Mouse (Mus musculus) gonadal fat pad, adult 2 months (tissue): ENCODE measurements at regions not wholly inside any gene's neighbourhood (a gene's known extent, or its start where the extent isn't known, plus 50 kb on each side); places are given as distances from the start of the nearest gene placed in this dataset.

ENCODE experiments used
- DNase-seq: peaks from one replicate; pipeline ENCODE4 v3.0.0-alpha.2; 2012; ENCODE audit warnings: low read depth

DNA sequence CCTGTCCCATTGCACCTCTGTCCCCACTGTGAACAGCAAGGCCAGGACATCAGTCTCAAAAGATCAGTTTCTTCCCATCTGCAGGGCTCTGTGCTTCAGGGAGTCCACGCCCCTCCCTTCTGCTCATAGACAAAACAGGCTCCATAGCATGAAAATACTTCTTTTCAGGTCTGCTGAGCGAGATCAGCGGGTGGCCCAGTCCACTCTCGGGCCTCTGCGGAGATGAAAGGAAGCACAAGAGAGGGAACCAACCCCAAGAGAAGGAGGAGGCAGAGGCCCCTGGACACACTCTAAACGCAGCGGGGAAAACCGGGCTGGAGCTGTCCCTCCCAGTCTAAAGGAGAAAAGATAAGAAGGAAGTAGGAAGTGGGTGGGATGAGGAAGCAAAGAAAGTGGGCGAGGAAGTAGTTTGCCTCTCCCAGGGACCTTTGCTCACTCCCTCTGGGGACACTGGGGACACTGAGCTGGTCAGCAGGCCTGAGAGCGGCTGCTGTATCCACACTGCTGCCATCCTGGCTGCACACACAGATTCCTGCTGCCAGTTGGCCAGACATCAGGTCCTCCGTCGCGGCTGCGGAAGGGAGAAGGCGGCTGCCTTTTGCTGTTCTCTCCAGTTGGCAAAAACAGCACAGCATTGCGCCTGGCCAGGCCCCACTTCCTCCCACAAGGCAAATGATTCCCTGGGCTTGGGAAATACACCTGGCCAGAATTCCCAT is 143.5 kb downstream of the Rybp start:
- DNase-seq: peak; percentile 77

DNA sequence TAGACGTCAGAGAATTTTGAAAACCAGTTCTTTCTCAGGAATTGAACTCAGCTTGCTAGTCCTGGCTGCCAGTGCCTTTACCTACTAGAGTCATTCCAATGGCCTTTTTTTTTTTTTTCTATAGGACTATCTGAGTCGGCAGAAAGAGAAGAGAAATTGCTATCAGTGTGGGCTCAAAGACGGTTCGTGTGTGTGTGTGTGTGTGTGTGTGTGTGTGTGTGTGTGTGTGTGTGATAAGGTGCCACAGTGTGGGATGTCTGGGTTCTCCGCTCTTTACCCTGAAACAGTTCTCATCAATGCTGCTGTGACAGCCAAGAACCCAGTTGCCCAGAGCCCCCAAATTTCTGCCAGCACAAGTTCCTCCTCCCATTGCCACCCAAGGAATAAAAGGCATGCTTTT is 146.1 kb downstream of the Rybp start:
- no peak for DNase-seq

DNA sequence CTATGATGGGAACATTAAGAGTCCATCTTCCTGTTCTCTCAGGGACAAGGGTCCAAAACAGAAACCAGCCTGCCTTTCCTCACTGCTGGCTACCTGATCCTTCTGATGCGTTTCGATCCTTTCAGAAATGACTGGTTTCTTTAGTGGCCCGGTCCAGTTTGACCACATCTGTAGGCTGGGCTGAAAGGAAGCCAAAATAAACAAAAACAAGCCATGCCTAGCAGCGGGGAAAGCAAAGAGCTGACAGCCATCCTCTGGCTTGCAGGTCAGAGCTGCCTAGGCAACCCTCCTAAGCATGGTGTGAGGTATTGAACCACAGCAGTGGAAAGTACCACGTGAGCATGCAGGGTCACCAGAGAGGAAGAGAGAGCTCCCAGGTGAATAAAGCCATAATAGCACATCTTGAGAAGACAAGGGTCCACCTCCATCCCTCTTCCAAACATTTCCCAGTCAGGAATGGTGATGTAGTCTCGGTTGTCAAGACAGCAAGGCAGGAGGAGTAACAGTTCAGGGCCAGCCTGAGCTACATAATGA is 146.6 kb downstream of the Rybp start:
- DNase-seq: peak; percentile 33

DNA sequence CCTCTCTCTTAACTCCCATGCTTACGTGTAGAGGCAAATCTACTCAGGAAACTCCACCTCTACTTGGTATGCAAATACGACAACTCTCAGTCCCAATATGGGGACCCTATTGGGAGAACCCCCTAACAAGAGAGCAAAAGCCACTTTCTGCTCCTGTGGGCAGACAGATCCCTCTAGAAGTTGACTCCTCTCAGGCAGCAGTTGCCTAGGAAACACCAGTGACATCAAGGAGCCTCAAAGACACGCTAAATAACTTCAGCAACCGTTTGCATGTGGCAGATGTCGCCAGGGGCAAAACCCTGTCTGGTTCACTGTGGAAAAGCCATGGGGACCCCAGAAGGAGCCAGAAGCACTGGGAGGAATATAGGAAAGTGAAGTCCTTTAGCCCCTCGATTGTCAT is 147.5 kb downstream of the Rybp start:
- DNase-seq: no peak

DNA sequence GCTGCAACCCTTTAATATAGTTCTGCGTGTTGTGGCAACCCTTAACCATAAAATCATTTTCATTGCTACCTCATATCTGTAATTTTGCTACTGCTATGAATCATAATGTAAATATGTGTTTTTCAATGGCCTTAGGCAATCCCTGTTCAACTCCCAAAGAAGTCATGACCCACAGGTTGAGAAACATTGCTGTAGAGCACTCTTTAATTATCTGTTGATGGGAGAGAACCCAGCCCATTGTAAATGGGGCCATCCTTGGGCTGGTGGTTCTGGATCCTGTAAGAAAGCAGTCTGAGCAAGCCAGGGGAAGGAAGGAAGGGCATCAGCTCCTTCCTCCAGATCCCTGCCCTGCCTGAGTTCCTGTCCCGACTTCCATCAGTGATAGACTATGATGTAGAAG is 148.6 kb downstream of the Rybp start:
- DNase-seq: no peak

DNA sequence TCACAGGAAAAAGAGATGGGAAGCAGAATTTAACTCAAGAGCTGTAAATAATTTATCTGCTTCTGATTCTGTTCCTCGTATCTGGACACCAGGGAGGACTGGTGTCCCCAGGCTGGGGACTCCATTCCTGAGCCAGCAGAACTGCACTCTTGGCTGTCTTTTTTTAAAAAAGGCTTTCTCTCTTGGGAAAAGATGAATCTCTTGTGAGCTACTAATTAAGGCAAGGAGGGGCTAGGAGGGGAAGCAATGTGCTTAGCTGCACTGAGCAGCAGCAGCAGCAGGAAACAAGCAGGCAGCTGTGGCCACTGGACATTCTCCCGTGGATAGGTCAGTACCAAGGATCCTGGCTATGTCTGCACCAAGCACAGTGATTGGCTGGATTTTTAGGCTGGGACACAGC is 152.1 kb downstream of the Rybp start:
- DNase-seq: no peak

DNA sequence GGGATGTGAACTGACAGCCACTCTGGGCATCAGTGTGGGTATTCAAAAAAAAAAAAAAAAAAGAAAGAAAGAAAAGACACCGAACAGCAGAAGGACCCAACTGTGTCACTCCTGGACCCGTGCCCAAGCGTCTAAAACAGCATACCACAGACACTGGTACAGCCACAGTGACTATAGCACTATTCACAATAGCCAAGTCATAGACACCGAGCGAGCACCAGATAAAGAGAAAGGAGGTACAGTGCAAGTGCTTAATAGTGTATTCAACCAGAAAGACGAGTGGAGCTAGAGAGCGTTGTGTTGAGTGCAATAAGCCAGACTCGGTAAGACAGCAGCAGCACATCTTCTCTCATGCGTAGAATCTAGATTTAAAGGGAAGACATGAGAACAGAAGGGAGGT is 153.3 kb downstream of the Rybp start:
- no peak for DNase-seq

DNA sequence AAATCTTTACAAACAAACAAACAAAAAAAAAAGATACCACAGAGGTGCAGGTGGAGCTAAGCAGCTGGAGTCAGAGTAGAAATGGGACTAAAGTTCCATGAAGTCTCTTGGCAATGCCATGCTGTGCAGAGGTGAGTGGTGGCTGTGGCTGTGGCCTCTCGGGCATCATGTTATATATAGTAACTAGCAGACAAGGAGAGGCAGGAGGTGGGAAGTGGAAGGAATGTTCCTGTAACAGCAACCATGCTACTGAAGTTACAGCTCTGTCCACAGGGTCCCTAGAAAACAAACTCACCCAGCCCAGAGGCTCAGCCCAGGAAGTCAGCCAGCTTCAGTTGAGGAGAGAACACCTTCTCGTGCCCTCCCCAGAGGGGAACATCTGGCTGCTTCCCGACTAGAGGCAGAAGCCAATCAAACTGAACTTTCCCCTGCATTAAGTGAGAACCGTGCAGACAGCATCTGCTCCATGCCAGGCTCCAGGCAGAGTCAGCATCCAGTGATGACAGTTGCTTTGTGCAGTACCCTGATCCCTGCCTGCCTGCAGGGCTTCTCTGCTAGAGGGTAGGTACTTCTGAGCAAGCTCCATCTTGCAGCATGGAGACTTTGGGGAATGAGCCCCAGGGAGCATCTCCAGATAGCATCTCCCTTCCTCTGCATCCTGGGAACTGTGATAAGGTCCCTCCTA is 154.2 kb downstream of the Rybp start:
- no peak for DNase-seq

DNA sequence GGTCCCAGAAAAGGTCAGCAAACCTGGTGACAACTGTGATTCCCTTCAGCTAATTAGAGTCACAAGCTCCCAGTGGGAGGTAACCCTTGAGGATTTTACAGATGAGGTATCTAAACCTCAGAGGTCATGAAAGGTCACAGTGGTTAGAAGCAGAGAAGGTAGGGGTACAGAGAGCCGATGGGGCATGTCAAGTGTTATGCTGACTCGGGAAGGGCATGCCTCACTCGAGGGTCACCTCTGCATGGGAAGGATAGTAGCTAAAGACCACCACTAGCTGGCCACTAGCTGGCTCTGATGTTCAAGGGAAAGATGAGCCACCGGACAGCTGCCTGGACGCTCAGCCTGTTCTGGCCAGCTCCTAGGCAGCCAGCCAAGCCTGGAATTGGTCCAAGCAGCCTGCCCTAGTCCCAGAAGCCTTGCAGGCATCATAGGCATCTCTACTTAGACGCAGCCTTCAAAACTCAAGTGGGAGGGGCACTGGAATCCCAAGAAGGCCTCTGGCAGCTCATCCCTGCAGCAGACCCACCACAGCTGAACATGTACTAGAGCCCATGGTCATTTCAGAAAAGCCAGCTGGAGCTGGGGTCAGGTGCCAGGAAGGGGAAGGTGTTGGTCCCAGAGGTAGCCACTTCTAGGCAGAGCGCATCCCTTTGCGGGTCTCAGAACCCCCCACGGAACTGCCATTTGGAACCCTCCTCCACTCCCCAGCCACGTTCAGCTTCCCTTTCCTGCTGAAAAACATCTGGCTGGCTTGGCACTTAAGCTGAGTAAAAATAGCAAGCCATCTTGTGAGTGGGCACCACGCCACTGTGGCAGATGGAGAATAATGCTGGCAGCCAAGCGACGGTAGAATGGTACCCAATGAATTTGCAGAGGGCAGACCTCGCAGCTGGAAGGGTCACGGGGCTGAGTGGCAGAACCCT is 159.8 kb downstream of the Rybp start:
- no peak for DNase-seq

DNA sequence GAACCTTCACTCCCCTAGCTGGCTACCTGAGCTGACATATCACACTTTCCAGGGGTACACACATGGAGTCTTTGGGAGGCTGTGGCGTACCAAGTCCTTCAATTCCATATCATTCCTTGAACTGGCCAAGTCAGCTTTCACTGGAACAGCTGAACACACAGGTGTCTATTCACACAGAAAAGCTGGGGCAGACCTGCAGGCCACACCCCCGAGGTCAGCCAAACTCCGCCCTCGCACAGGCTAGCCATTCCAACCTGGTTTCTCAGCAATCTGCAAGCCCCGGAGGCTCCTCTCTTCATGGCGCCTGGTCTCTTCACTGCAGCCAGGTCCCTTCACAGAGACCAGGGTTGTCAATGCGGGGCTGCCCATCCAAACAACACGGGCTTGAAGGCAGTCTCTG is 160.5 kb downstream of the Rybp start:
- no peak for DNase-seq

DNA sequence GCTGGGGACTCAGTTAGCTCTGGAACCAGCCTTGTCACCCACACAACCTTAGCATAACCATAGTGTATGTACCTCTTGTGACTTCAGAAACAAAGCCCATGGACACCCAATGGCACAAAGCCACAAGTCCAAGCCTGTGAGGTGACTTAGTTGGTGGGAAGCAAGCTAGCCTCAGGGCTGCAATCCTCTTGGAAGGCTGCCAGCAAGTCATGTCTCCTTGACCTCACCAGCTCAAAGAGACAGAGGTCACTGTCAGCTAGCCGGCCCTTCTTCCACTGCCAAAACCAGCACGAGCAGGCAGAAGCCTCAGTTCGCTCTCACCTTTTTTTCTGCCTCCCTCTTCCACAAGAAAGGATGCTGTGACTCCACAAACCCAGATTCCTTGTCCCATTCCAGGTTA is 161.0 kb downstream of the Rybp start:
- DNase-seq: no peak

DNA sequence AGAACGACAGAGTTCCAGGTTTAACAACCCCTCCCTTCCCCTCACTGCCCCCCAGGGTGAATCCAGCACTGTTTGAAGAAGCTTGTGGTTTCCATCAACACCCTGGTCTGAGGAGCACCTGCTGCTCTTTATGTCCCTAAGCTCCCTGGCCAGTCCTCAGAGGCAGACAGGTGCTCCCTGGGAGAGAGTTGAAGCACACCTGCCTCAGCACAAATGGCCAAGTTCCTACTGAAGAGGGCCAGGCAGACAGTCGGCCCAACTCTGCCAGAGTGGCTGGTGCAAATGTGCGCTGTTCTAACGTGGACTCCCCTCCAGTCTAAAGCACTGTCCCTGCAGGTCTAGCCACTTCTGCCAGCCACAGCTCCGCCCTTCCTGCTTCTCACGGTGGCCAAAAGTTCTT is 166.0 kb downstream of the Rybp start:
- no peak for DNase-seq

DNA sequence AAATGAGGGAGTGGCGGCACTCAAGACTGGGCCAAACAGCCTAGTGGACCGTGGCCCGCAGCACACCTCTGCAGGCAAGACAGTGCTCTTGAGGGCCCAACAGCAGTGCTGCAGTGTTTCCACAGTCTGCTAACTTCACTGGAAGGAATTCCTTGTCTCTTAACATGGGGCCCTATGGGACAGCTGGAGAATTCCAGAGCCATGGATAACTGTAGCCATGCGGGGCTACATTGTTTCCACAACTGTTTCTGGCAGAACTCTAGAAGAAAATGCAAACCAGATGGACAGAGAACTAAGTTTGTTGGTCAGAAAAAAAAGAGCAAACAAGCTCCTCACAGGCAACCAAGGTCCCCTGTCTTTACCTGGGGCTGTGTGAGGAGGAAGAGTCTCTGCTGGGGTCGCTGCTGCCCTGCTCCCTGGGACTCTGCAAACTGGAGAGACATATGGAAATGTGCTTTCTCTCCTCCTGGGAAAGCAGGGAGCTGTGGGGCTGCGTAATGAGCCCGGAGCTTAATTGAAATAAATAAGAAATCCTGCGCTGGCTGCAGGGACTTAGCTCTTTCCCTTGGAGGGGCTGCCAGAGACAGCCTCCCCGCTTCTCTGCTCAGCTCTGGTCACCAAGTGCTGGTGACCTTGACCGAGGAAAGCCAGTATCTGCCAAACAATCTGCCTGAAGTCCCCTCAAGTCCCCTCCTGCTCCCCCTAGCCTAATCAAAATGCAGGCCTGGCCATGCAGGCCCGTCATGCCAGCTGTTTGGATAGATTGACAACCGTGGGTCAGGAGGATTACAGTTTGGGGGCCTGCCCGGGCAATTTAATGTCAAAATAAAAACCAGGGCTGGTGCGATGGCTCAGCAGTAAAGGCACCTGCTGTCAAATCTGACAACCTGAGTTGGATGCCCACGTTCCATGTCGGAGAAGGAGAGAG is 167.0 kb downstream of the Rybp start:
- no peak for DNase-seq

DNA sequence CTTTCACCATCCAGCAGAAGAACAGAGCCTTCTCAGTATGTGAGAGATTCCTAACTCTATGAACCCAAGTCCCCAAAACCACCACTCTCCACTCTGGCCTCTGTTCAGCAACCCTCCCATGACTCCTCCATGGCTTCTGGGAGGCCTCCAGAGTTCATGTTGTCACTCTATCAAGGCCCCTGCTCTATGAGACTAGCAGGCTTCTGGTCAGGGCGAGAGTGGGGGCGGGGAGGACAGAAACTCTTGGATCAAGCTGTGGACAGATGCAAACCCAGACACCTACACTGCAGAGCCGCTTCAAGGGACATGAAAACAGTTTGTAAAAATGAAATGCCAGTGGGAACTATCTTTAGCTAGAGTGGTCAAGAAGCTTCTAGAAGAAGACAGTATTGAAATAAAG is 170.2 kb downstream of the Rybp start:
- no peak for DNase-seq

DNA sequence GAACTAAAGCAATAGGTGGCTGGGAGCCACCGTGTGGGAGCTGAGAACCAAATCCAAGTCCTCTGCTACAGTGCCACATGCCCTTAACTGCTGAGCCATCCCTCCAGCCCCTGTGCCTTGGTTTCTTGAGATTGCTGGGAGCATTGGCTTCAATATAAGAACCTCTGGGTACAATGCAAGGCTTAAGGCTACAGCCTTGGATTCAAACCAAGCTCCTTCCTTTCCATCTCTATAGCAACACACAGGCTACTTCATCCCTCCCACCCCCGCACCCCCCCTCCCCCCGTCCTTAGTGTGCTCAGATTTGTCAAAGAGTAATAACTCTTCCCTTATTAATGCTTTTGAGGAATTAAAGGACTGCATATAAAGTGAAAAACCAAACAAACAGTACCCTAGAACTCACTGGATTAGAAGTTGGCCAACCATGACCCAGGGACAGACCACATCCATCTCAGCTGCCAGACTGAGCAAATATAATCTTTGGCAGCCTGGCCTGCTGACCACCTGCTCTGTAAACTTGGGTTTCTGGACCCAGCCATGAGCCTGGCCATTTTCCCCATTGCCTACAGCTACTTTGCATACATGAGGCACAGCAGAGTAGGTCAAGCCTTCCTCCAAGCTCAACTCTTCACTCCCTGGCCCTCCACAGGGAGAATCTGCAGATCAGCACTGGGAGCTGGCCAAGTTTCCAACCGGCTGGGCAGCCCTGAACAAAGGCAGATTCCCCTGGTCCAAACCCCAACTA is 173.7 kb downstream of the Rybp start:
- peak; percentile 19 for DNase-seq

DNA sequence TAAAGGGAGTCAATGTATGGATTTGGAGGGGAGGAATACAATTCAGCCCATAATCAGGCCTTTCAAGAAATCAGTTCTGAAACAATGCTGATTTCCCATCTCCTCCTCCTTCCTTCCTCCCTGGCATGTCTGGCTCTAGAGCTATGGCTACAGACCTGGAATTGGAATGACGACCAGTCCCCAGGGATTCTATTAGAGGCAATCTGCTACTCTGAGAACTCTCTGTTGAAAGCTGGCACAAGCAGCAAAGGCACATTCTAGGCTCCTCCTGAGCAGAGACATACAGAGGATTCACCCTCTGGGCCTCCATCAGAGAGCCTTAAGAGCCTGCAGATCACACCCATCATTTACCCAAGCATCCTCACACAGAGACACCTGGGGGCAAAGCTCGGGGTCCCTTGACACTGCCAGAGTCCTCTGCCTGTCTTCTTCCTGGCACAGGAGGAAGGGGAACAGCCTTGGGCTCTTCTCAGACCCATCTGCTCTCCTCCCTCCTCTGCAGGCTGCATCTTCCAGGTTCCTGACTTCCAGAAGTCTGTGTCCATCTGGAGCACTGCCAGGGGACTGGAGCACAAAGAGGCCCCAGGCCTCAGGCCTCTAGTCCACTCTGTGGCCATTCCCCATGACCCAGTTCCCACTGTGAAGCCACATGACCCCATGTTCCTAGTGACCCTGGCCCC is 176.2 kb downstream of the Rybp start:
- DNase-seq: no peak

DNA sequence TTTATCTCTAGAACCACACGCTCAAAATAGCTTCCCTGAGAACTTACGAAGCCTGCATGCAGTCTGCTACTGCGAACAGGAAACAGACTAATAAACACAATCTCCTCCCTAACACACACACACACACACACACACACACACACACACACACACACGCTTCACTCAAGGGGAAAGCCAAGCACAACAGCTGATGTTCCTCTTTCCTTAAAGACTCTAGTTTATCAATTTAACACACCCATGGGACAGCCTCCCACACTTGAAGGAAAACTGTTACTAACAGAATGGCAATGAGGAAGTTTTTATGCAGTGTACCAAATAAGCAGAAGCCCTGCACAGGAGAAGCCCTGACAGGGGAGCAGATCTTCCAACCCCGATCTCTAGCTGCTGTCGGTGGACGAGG is 177.3 kb downstream of the Rybp start:
- no peak for DNase-seq

DNA sequence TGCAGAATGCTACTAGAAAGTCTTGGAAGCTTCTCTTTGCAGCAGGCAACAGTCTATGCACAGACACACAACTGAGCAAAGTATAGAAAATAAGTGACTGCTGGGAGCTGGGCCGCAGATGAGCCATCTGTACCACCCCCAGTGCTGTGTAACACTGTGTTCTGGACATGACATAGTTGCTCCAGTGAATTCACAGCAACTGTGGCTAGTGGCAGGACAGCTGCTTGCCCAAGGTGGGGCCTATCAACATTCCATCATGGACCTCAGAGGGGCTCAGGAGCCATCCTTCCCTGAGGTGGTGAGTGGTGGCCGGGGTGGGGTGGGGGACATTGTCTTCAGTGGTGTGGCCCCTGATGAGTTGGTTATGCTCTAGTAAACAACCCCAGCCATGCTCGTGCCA is 177.9 kb downstream of the Rybp start:
- no peak for DNase-seq

DNA sequence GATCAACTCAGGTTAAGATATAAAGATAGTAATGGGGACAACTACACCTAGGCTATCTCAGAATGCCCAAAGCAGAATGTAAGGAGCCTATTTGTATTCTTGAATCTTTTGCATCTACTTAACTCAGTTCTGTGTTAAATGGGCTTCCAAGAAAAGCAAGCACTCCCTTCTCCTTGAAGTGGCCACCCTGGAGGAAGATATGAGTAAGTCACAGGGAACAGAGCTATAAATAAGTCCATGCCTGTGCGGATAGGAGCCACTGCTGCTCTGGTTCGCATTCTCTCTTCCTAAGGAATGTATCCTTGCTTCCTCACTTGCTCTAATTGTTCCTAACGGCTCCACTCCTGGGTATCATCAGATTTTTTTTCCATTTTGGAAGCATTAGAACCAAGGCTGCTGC is 179.8 kb downstream of the Rybp start:
- DNase-seq: no peak

DNA sequence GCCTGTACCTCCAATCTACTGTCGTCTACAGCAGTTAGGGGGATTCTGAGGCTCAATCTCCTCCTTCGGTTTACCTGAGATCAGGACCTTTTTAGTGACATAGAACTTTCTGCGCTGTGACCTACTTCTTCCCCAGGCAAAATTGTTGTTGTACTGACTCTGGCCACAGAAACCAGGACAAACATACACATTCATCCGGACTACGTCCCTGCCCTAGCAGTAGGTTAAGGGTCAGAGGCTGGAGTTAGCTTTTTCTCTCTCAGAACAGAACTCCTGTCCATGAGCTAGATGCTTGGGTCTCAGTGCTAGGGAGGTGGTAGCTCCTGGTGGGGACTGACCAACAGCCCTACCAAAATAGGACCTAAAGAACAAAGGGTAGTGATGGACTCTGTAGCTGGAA is 180.2 kb downstream of the Rybp start:
- DNase-seq: no peak
